ENCODE assay signal across 21 mouse cellular contexts in the genomic region with DNA sequence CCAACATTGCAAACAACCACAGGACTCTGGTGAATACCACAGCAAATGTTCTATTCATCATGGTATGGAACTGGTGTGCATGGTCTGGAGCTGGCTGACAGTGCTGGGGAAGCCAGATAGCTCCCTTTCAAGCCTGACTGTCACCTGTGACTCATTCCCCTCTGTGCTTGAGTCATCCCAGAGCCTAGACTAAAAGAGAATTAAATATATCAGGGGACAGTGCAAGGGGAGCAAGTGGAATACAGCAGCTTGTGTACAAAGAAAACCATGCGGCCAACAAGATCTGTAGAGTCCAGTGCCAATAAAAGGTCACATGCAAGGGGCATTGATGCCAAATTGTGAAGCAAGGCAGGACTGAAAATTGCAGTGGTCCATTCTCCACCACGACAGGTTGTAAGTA.
"Had no signal": no experiment of that assay in that cellular context is flagged by ENCODE, and none has a peak within 500 bp of the region (broad histone marks: within the 10 kb centered on the region; RNA-seq: fewer than 3 reads in every experiment).

No protein-coding gene starts in this region.

- H3K4me3 ChIP-seq: layer of hippocampus, adult 2 months; limb, embryonic 10.5 days; limb, embryonic 13.5 days; liver, embryonic 13.5 days; megakaryocyte, embryonic 14.5 days; midbrain, embryonic 10.5 days; midbrain, embryonic 13.5 days; myocyte; neural tube, embryonic 13.5 days; stomach, embryonic 15.5 days had no signal

- H3K9me3 ChIP-seq: limb, embryonic 10.5 days; limb, embryonic 13.5 days; liver, embryonic 13.5 days; megakaryocyte, embryonic 14.5 days; midbrain, embryonic 10.5 days; midbrain, embryonic 13.5 days; neural tube, embryonic 13.5 days; stomach, embryonic 15.5 days had no signal

- ATAC-seq: lung, postnatal 0 days; midbrain, embryonic 13.5 days; midbrain, embryonic 16.5 days had no signal

- H3K36me3 ChIP-seq: limb, embryonic 10.5 days; limb, embryonic 13.5 days; liver, embryonic 13.5 days; midbrain, embryonic 10.5 days; midbrain, embryonic 13.5 days; neural tube, embryonic 13.5 days; stomach, embryonic 15.5 days had no signal

- H3K27me3 ChIP-seq: limb, embryonic 13.5 days; liver, embryonic 13.5 days; megakaryocyte, embryonic 14.5 days; midbrain, embryonic 13.5 days; neural tube, embryonic 13.5 days; stomach, embryonic 15.5 days had no signal

- H3K9ac ChIP-seq: limb, embryonic 13.5 days; liver, embryonic 13.5 days; lung, embryonic 14.5 days; midbrain, embryonic 13.5 days; neural tube, embryonic 13.5 days; stomach, embryonic 15.5 days had no signal

- H3K4me2 ChIP-seq: limb, embryonic 13.5 days; liver, embryonic 13.5 days; lung, embryonic 14.5 days; midbrain, embryonic 13.5 days; neural tube, embryonic 13.5 days; stomach, embryonic 15.5 days had no signal

- H3K4me1 ChIP-seq: limb, embryonic 10.5 days; limb, embryonic 13.5 days; liver, embryonic 13.5 days; megakaryocyte, embryonic 14.5 days; midbrain, embryonic 10.5 days; midbrain, embryonic 13.5 days; neural tube, embryonic 13.5 days; stomach, embryonic 15.5 days had no signal

- H3K27ac ChIP-seq: kidney, postnatal 0 days; layer of hippocampus, adult 2 months; limb, embryonic 10.5 days; limb, embryonic 13.5 days; liver, embryonic 13.5 days; midbrain, embryonic 10.5 days; midbrain, embryonic 13.5 days; neural tube, embryonic 13.5 days; stomach, embryonic 15.5 days had no signal

- DNase-seq: kidney, postnatal 25 days; layer of hippocampus, adult 9-11 months; liver; liver, embryonic 13.5 days; retina, postnatal 1 day; right cerebral cortex, postnatal 25 days; spleen, adult 18-20 months; thymus, postnatal 25 days had no signal
